Mouse (Mus musculus): ENCODE data around the gene Prom2. TPM values are rescaled to one million over a fixed set of nuclear protein-coding genes. Genes with fewer than 3 reads are reported as not detected.

The Prom2 gene
- polyA plus RNA-seq, 1 experiment from 2014 or later: not detected

Other genes with a start within 250 kb of the Prom2 start
- 3.1 and 3.6 TPM in 2 replicates for gene Dusp2, start 205.3 kb downstream of the Prom2 start, polyA plus RNA-seq (2015; fragmentation: Nextera tagmentation; extraction: Ambion mirVana)
- not detected in 2 replicates for gene Astl, start 202.8 kb downstream of the Prom2 start, polyA plus RNA-seq (2015; fragmentation: Nextera tagmentation; extraction: Ambion mirVana)
- gene Adra2b, start 178.3 kb downstream of the Prom2 start, polyA plus RNA-seq (2015; fragmentation: Nextera tagmentation; extraction: Ambion mirVana): 0.18 and 0.42 TPM in 2 replicates
- 0.12 and 0.13 TPM in 2 replicates for gene Gpat2, start 116.3 kb downstream of the Prom2 start, polyA plus RNA-seq (2015; fragmentation: Nextera tagmentation; extraction: Ambion mirVana)
- gene Fahd2a, start 96.9 kb downstream of the Prom2 start, polyA plus RNA-seq (2015; fragmentation: Nextera tagmentation; extraction: Ambion mirVana): 28.2 and 31.6 TPM in 2 replicates
- gene Kcnip3, start 19.4 kb downstream of the Prom2 start, polyA plus RNA-seq (2015; fragmentation: Nextera tagmentation; extraction: Ambion mirVana): 5.2 and 6.3 TPM in 2 replicates
- 9.4 and 9.7 TPM in 2 replicates for gene Zfp661, start 45.6 kb upstream of the Prom2 start, polyA plus RNA-seq (2015; fragmentation: Nextera tagmentation; extraction: Ambion mirVana)
- 181 and 193 TPM in 2 replicates for gene Mrps5, start 45.8 kb upstream of the Prom2 start, polyA plus RNA-seq (2015; fragmentation: Nextera tagmentation; extraction: Ambion mirVana)
- 0.77 and 1.2 TPM in 2 replicates for gene Mal, start 115.2 kb upstream of the Prom2 start, polyA plus RNA-seq (2015; fragmentation: Nextera tagmentation; extraction: Ambion mirVana)
- gene Mall, start 188.5 kb upstream of the Prom2 start, polyA plus RNA-seq (2015; fragmentation: Nextera tagmentation; extraction: Ambion mirVana): 0.34 and 0.79 TPM in 2 replicates
- gene Nphp1, start 247.4 kb upstream of the Prom2 start, polyA plus RNA-seq (2015; fragmentation: Nextera tagmentation; extraction: Ambion mirVana): 25.8 and 26.8 TPM in 2 replicates